Mouse (Mus musculus) forebrain, embryonic 16.5 days (tissue): Measurements from ENCODE around the gene Nefh. TPM values are rescaled to one million over a fixed set of nuclear protein-coding genes. Genes with fewer than 3 reads are reported as not detected.
A peak's percentile ranks its signal among the peaks of the same experiment; 100 is the strongest.

Source experiments
- ATAC-seq: fragments of 200-750 bp; cut with Nextera tagmentation; 2 replicates; pipeline ENCODE4 v1.8.0; 2017; ENCODE audit warnings: mild to moderate bottlenecking, moderate library complexity
- H3K27ac ChIP-seq: fragments of 300-500 bp; sonication (generic); 2 replicates; pipeline ENCODE4 v1.5.1; 2014; ENCODE audit warnings: low read length, control low read depth
- H3K27me3 ChIP-seq: fragments of 300-500 bp; sonication (generic); replicated peaks from 2 replicates; pipeline ENCODE4 v1.6.1; 2014; ENCODE audit warnings: low read length; ENCODE audit not compliant: control insufficient read depth, insufficient read depth
- H3K36me3 ChIP-seq: fragments of 300-500 bp; sonication (generic); 2 replicates; pipeline ENCODE4 v1.6.1; 2014; ENCODE audit not compliant: control insufficient read depth, insufficient read depth
- H3K4me1 ChIP-seq: fragments of 300-500 bp; sonication (generic); replicated peaks from 2 replicates; pipeline ENCODE4 v1.6.1; 2014; ENCODE audit warnings: low read length; ENCODE audit not compliant: control insufficient read depth, insufficient read depth
- H3K4me2 ChIP-seq: fragments of 300-500 bp; sonication (generic); 2 replicates; pipeline ENCODE4 v1.6.1; 2014; ENCODE audit warnings: mild to moderate bottlenecking, low read length, control low read depth
- H3K4me3 ChIP-seq: fragments of 300-500 bp; sonication (generic); replicated peaks from 2 replicates; pipeline ENCODE4 v1.5.1; 2014; ENCODE audit warnings: mild to moderate bottlenecking, low read length, control low read depth
- H3K9ac ChIP-seq: fragments of 300-500 bp; sonication (generic); replicated peaks from 2 replicates; pipeline ENCODE4 v1.6.1; 2014; ENCODE audit warnings: low read depth, low read length, control low read depth
- H3K9me3 ChIP-seq: fragments of 300-500 bp; sonication (generic); 2 replicates; pipeline ENCODE4 v1.6.1; 2016; ENCODE audit warnings: low read length; ENCODE audit not compliant: control insufficient read depth
- WGBS: fragments of 180-500 bp; shearing (Covaris S2); extraction: QIAGEN DNeasy Blood & Tissue Kit; methylation state at CpG from one replicate; pipeline ENCODE4 v1.1.7; 2014; 5-methylcytosine and 5-hydroxymethylcytosine counted together
- polyA plus RNA-seq: library from polyadenylated mRNA; unstranded; fragments of >200 nt; fragmentation: Nextera tagmentation; extraction: Ambion mirVana; gene quantifications from 2 replicates; pipeline ENCODE4 v1.2.1, GENCODE M21; 2015

Nefh gene
- polyA plus RNA-seq, 1 experiment from 2014 or later, result 1.1 TPM

GRCm38 (mm10) chr11:4931009-4931601 lies 16.8 kb downstream of the Nefh start:
- no peak overlapping the region for H3K9ac ChIP-seq

DNA sequence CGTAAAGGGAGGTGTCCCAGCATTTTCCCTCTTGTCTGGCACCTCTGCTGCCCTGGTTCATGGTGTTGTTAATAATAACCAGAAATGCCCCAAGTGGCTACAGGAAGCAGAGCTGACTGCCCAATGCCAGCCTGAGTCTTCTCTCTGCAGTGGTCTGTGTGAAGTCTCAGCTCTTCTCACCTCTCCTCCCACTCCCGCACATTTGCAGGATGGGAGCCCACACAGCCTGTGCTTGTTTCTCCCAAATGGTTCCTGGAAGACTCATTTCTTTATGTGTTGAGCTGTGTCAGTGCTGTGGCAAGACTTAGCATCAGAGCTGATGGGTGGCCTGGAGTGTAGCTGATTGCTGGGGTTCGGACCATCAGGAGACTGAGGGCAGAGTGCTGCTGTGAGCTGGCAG lies 20.6 kb downstream of the Nefh start:
- H3K4me1 ChIP-seq, result peaks cover 3% of the 10 kb centered on the region; the same call in 1 of the 2 replicates
- no peaks in the 10 kb centered on the region for H3K27me3 ChIP-seq
- no peak for ATAC-seq
- H3K9me3 ChIP-seq, result no peaks in the 10 kb centered on the region
- peaks cover 41% of the 10 kb centered on the region for H3K36me3 ChIP-seq
- no peak overlapping the region for H3K4me2 ChIP-seq
- H3K27ac ChIP-seq, result no peak overlapping the region
- H3K4me3 ChIP-seq, result no peak overlapping the region
- no peak overlapping the region for H3K9ac ChIP-seq
- 86% methylated on average over 3 of the region's 3 CpGs for WGBS

More at GRCm38 (mm10) chr11:4931009-4931601, 16.8 kb downstream of the Nefh start:
- Histone ChIP-seq H3K27ac (no peak overlapping the region; the same call in 1 of the 2 replicates), H3K9me3 (no peaks in the 10 kb centered on the region), H3K4me1 (peaks cover 3% of the 10 kb centered on the region; the same call in 1 of the 2 replicates), H3K4me2 (no peak overlapping the region), H3K4me3 (no peak overlapping the region), H3K27me3 (no peaks in the 10 kb centered on the region), H3K36me3 (peaks cover 18% of the 10 kb centered on the region; the same call in 1 of the 2 replicates)
- 14% methylated on average over 1 of the region's 1 CpGs for WGBS
- ATAC-seq, result no peak

- WGBS, result 80% methylated on average over 7 of the region's 7 CpGs
- Histone ChIP-seq H3K9me3 (no peaks in the 10 kb centered on the region), H3K36me3 (peaks cover 43% of the 10 kb centered on the region), H3K27ac (no peak overlapping the region), H3K4me2 (no peak overlapping the region), H3K4me3 (no peak overlapping the region), H3K27me3 (no peaks in the 10 kb centered on the region), H3K4me1 (no peaks in the 10 kb centered on the region), H3K9ac (no peak overlapping the region)
- no peak for ATAC-seq
These were observed 26.1 kb downstream of the Nefh start for GRCm38 (mm10) chr11:4921751-4922150.

- no peak overlapping the region for H3K27ac ChIP-seq
- no peak for ATAC-seq
- no peak overlapping the region for H3K4me2 ChIP-seq
- H3K9me3 ChIP-seq, result no peaks in the 10 kb centered on the region
- no peaks in the 10 kb centered on the region for H3K4me1 ChIP-seq
- no peak overlapping the region for H3K9ac ChIP-seq
- H3K4me3 ChIP-seq, result no peak overlapping the region
- WGBS, result 82% methylated on average over 2 of the region's 2 CpGs
- H3K36me3 ChIP-seq, result peaks cover 41% of the 10 kb centered on the region
- H3K27me3 ChIP-seq, result no peaks in the 10 kb centered on the region
These were observed 26.6 kb downstream of the Nefh start for GRCm38 (mm10) chr11:4921281-4921680.

- no peak for ATAC-seq
- H3K9me3 ChIP-seq, result no peaks in the 10 kb centered on the region
- no peak overlapping the region for H3K4me3 ChIP-seq
- no peaks in the 10 kb centered on the region for H3K4me1 ChIP-seq
- no peak overlapping the region for H3K27ac ChIP-seq
- 20% methylated on average over 1 of the region's 1 CpGs for WGBS
- peaks cover 24% of the 10 kb centered on the region for H3K36me3 ChIP-seq
- H3K9ac ChIP-seq, result no peak overlapping the region
- H3K4me2 ChIP-seq, result no peak overlapping the region
- H3K27me3 ChIP-seq, result no peaks in the 10 kb centered on the region
These were observed 31.8 kb downstream of the Nefh start for GRCm38 (mm10) chr11:4916068-4916467.

DNA sequence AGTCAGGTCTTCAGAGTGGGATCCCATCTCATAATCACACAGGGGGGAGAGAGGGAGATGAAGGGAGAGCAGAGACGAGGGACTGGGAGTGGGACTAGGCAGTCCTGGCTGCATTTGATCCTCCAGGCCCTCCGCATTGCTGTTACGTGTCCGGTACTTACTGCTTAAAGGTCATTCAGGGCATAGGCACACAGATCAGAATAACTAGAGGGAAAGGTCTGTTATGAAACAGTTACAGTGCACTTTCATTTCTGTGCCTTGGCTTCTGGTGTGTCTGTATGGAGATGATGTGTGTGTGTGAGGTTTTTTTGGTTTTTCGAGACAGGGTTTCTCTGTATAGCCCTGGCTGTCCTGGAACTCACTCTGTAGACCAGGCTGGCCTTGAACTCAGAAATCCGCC lies 41.6 kb downstream of the Nefh start:
- Histone ChIP-seq H3K4me1 (no peaks in the 10 kb centered on the region), H3K27me3 (no peaks in the 10 kb centered on the region), H3K36me3 (peaks cover 47% of the 10 kb centered on the region), H3K4me2 (no peak overlapping the region), H3K9ac (no peak overlapping the region), H3K9me3 (no peaks in the 10 kb centered on the region), H3K27ac (no peak overlapping the region), H3K4me3 (no peak overlapping the region)
- 98% methylated on average over 6 of the region's 6 CpGs for whole genome bisulfite sequencing
- no peak for ATAC-seq

- Histone ChIP-seq H3K36me3 (peaks cover 43% of the 10 kb centered on the region), H3K27me3 (no peaks in the 10 kb centered on the region), H3K4me2 (no peak overlapping the region), H3K9me3 (no peaks in the 10 kb centered on the region), H3K27ac (no peak overlapping the region), H3K4me1 (no peaks in the 10 kb centered on the region), H3K4me3 (no peak overlapping the region), H3K9ac (no peak overlapping the region)
- 63% methylated on average over 6 of the region's 6 CpGs for WGBS
- no peak for ATAC-seq
These were observed 45.9 kb downstream of the Nefh start for GRCm38 (mm10) chr11:4901956-4902355.

DNA sequence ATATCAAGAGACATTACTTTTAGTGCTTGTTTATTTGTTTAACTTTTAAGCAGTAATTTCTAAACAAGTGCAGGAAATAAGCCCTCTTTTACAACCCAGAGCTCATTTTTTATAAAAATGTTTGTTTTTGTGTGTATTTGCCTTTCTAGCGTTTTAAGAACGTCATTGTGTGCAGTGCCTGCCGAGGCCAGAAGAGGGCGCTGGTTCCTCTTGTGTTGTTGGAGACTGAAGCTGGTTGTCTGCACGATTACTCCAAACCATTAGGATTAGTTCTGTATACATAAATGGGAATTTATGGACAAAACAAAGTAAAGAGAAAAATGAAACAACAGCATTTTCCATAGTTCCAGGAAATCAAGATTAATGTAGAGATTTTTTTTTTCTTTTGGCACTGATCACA lies 47.4 kb downstream of the Nefh start:
- Histone ChIP-seq H3K9me3 (no peaks in the 10 kb centered on the region), H3K27ac (no peak overlapping the region), H3K4me3 (no peak overlapping the region), H3K36me3 (peaks cover 37% of the 10 kb centered on the region), H3K4me1 (peaks cover 11% of the 10 kb centered on the region), H3K4me2 (no peak overlapping the region), H3K9ac (no peak overlapping the region), H3K27me3 (no peaks in the 10 kb centered on the region)
- ATAC-seq, result no peak
- WGBS, result 60% methylated on average over 5 of the region's 5 CpGs

DNA sequence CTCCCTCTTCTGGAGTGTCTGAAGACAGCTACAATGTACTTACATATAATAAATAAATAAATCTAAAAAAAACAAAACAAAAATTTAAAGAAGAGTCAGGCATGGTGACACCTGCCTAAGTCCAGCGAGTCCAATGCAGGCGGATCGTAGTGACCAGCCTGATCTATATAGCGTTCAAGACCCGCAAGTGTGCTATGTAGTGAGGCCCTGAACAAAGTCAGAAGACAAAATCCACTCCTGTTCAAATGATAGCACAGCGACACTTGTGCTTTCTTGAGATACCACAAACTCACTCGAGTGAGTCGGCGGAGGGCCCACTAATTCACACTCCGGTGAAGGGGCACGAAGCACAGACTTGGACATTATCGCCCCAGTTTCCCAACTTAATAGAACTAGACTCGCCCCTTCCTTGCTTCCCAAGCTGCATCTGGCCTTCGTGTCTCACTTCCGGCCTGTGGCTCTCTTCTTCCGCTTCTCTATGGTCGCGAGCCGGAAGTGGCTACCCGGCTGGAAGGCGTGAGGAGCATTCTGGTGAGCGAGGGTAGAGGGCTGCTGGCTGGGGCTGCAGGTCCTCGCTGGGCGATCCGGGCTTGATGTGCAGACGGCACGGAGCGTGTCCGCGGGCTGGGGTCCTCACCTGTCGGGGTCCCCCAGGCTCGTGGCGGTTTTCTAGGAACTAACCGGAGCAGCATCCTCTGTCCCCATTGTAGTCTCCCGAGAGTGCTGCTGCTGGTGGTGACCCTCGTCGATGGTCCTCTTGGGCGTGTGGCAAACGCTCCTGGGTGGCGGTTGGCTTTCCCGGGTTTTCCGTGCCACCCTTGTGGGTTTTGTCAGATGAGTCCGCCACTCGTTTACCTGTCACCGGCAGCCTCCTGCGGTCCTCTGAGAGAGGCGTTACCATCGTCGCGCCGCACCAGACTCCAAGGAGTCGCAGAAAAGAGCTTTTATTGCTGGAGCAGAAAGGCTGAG lies 52.7 kb downstream of the Nefh start, which contains the start of gene Thoc5:
Gene Thoc5 (plus strand): TSS at position 473 of the 969 bp plus-strand sequence.
- peak; percentile 95 for ATAC-seq
- H3K9me3 ChIP-seq, result no peaks in the 10 kb centered on the region
- 3% methylated on average over 52 of the region's 52 CpGs for WGBS
- no peaks in the 10 kb centered on the region for H3K27me3 ChIP-seq
- peaks cover 29% of the 10 kb centered on the region for H3K36me3 ChIP-seq
- peak within 1 kb of the TSS; percentile 80 for H3K27ac ChIP-seq
- H3K4me3 ChIP-seq, result peak within 1 kb of the TSS; percentile 95
- peak within 1 kb of the TSS; percentile 92 for H3K4me2 ChIP-seq
- peaks cover 14% of the 10 kb centered on the region for H3K4me1 ChIP-seq
- H3K9ac ChIP-seq, result peak within 1 kb of the TSS; percentile 87
